Mouse (Mus musculus) CH12.LX (cell line): ENCODE data around the gene Khdc1a. TPM values are rescaled to one million over a fixed set of nuclear protein-coding genes. Genes with fewer than 3 reads are reported as not detected.
"Not testable (repeated sequence)": the region's sequence is repeated elsewhere in the genome, so short reads cannot be mapped to it uniquely, and the experiment has no call there.

Experiments used
- DNase-seq: peaks from one replicate; pipeline ENCODE4 v3.0.0-alpha.2; 2013; ENCODE audit errors: extremely low read depth
- H3K27ac ChIP-seq: 2 replicates; pipeline ENCODE4 v1.5.1; 2012; ENCODE audit warnings: low read depth, mild to moderate bottlenecking, control low read depth, moderate library complexity; ENCODE audit not compliant: insufficient read depth
- H3K27me3 ChIP-seq: replicated peaks from 2 replicates; pipeline ENCODE3; 2012; ENCODE audit warnings: inconsistent platforms
- H3K36me3 ChIP-seq, 2 experiments: replicated peaks in 1 of 2; 2 replicates each; pipeline versions ENCODE3 to v1.6.1; 2012; ENCODE audit warnings: inconsistent platforms in 1 of 2, low read length in 1 of 2, mild to moderate bottlenecking in 1 of 2, mixed read lengths in 1 of 2, moderate library complexity in 1 of 2; ENCODE audit not compliant: control insufficient read depth in 1 of 2, insufficient read depth in 1 of 2
- H3K4me1 ChIP-seq, 2 experiments: 2 replicates each; pipeline ENCODE4 v1.6.1; 2012; ENCODE audit warnings: inconsistent platforms in 1 of 2, moderate library complexity in 1 of 2; ENCODE audit not compliant: insufficient read depth in 2 of 2, control insufficient read depth in 1 of 2
- H3K4me2 ChIP-seq: 2 replicates; pipeline ENCODE4 v1.6.1; 2012; ENCODE audit warnings: low read depth, mild to moderate bottlenecking, control low read depth; ENCODE audit not compliant: poor library complexity, insufficient read depth, severe bottlenecking
- H3K4me3 ChIP-seq, 3 experiments: fragments of 150-350 bp in 1 of 3; sonication (generic) in 1 of 3; replicated peaks in 1 of 3; 2 replicates each; pipeline versions ENCODE3 to v1.5.1; 2011 to 2012; ENCODE audit warnings: low read depth in 2 of 3, low read length in 2 of 3, mild to moderate bottlenecking in 2 of 3, moderate library complexity in 2 of 3, control low read depth in 1 of 3, improper control_type of control experiment in 1 of 3, inconsistent platforms in 1 of 3, mixed read lengths in 1 of 3; ENCODE audit not compliant: poor library complexity in 1 of 3
- H3K79me2 ChIP-seq: replicated peaks from 2 replicates; pipeline ENCODE4 v1.6.1; 2012; ENCODE audit warnings: mild to moderate bottlenecking, moderate library complexity; ENCODE audit not compliant: control insufficient read depth, poor library complexity, insufficient read depth, severe bottlenecking; ENCODE audit errors: extremely low read depth
- H3K9ac ChIP-seq: 2 replicates; pipeline ENCODE4 v1.6.1; 2012; ENCODE audit warnings: low read depth, mild to moderate bottlenecking, control low read depth, moderate library complexity; ENCODE audit not compliant: insufficient read depth
- H3K9me3 ChIP-seq: replicated peaks from 2 replicates; pipeline ENCODE3; 2012; ENCODE audit warnings: low read length, inconsistent platforms, mixed read lengths
- BHLHE40 ChIP-seq: IDR thresholded peaks from 2 replicates; pipeline ENCODE4 v1.6.1; 2011; ENCODE audit warnings: mild to moderate bottlenecking, low read depth, low read length, improper control_type of control experiment
- CHD1 ChIP-seq: IDR thresholded peaks from 2 replicates; pipeline ENCODE4 v1.6.1; 2012; ENCODE audit warnings: low read depth, low read length, improper control_type of control experiment, inconsistent platforms
- CHD2 ChIP-seq: IDR thresholded peaks from 2 replicates; pipeline ENCODE4 v1.6.1; 2011; ENCODE audit warnings: low read length, improper control_type of control experiment
- E2F4 ChIP-seq: IDR thresholded peaks from 2 replicates; pipeline ENCODE4 v1.6.1; 2011; ENCODE audit warnings: low read depth, low read length, improper control_type of control experiment; ENCODE audit not compliant: insufficient replicate concordance
- ELF1 ChIP-seq: IDR thresholded peaks from 2 replicates; pipeline ENCODE4 v1.6.1; 2014; ENCODE audit warnings: low read depth, mild to moderate bottlenecking, inconsistent platforms, low read length, improper control_type of control experiment
- EP300 ChIP-seq: IDR thresholded peaks from 2 replicates; pipeline ENCODE4 v1.6.1; 2011; ENCODE audit warnings: low read length, improper control_type of control experiment
- ETS1 ChIP-seq: conservative IDR thresholded peaks from 2 replicates; pipeline ENCODE4 v1.6.1; 2012; ENCODE audit warnings: low read depth, mild to moderate bottlenecking, inconsistent platforms, low read length, improper control_type of control experiment, moderate library complexity
- HCFC1 ChIP-seq: IDR thresholded peaks from 2 replicates; pipeline ENCODE4 v1.6.1; 2012; ENCODE audit warnings: low read depth, mild to moderate bottlenecking, inconsistent platforms, low read length, improper control_type of control experiment
- IRF4 ChIP-seq: IDR thresholded peaks from 2 replicates; pipeline ENCODE4 v1.6.1; 2014; ENCODE audit warnings: low read depth, mild to moderate bottlenecking, inconsistent platforms, low read length, improper control_type of control experiment
- JUND ChIP-seq: conservative IDR thresholded peaks from 2 replicates; pipeline ENCODE4 v1.6.1; 2011; ENCODE audit warnings: low read depth, low read length, improper control_type of control experiment
- MAFK ChIP-seq: IDR thresholded peaks from 2 replicates; pipeline ENCODE4 v1.6.1; 2011; ENCODE audit warnings: low read length, improper control_type of control experiment; ENCODE audit not compliant: insufficient replicate concordance
- MAX ChIP-seq: IDR thresholded peaks from 2 replicates; pipeline ENCODE4 v1.6.1; 2011; ENCODE audit warnings: low read length, improper control_type of control experiment
- MAZ ChIP-seq: IDR thresholded peaks from 2 replicates; pipeline ENCODE4 v1.6.1; 2012; ENCODE audit warnings: low read depth, mild to moderate bottlenecking, inconsistent platforms, low read length, improper control_type of control experiment, moderate library complexity
- MXI1 ChIP-seq: IDR thresholded peaks from 2 replicates; pipeline ENCODE4 v1.6.1; 2011; ENCODE audit warnings: mild to moderate bottlenecking, low read depth, low read length, improper control_type of control experiment
- NELFE ChIP-seq: IDR thresholded peaks from 2 replicates; pipeline ENCODE4 v1.6.1; 2011; ENCODE audit warnings: low read depth, low read length, improper control_type of control experiment
- POLR2A ChIP-seq: IDR thresholded peaks from 2 replicates; pipeline ENCODE4 v1.6.1; 2011; ENCODE audit warnings: low read depth, mild to moderate bottlenecking, improper control_type of control experiment, low read length
- POLR2AphosphoS2 ChIP-seq: IDR thresholded peaks from 2 replicates; pipeline ENCODE4 v1.6.1; 2011; ENCODE audit warnings: low read depth, low read length, improper control_type of control experiment
- RCOR1 ChIP-seq: conservative IDR thresholded peaks from 2 replicates; pipeline ENCODE4 v1.6.1; 2012; ENCODE audit warnings: low read depth, mild to moderate bottlenecking, inconsistent platforms, low read length, improper control_type of control experiment
- SMC3 ChIP-seq: IDR thresholded peaks from 2 replicates; pipeline ENCODE4 v1.6.1; 2011; ENCODE audit warnings: low read depth, low read length, improper control_type of control experiment
- TBP ChIP-seq: conservative IDR thresholded peaks from 2 replicates; pipeline ENCODE4 v1.6.1; 2011; ENCODE audit warnings: low read depth, low read length, improper control_type of control experiment
- TCF12 ChIP-seq: IDR thresholded peaks from 2 replicates; pipeline ENCODE4 v1.6.1; 2014; ENCODE audit warnings: low read depth, mild to moderate bottlenecking, inconsistent platforms, low read length, improper control_type of control experiment
- USF2 ChIP-seq: conservative IDR thresholded peaks from 2 replicates; pipeline ENCODE4 v1.6.1; 2011; ENCODE audit warnings: low read depth, low read length, improper control_type of control experiment
- ZKSCAN1 ChIP-seq: IDR thresholded peaks from 2 replicates; pipeline ENCODE4 v1.6.1; 2012; ENCODE audit warnings: low read depth, inconsistent platforms, low read length, improper control_type of control experiment, borderline replicate concordance
- dilution Hi-C: fragments of 300-500 bp; cut with MboI; formaldehyde crosslinking; loops from 2 replicates; pipeline ENCODE4 v1.14.3; 2020; ENCODE audit warnings: low sequenced_read_pairs; ENCODE audit not compliant: extremely low pct_unique_long_range_greater_than_20kb, extremely low pct_ligation_motif_present
- in situ Hi-C: fragments of 300-500 bp; cut with MboI; formaldehyde crosslinking; loops from 3 replicates; pipeline ENCODE4 v1.14.3; 2019; ENCODE audit warnings: low sequenced_read_pairs, low pct_ligation_motif_present, low pct_unique_long_range_greater_than_20kb, mixed read lengths
- polyA plus RNA-seq: library from polyadenylated mRNA; unstranded; fragments of >175 nt; gene quantifications from 2 replicates; pipeline ENCODE4 v1.2.1, GENCODE M21; 2012; ENCODE audit warnings: low read depth; ENCODE audit not compliant: insufficient read length
- total RNA-seq, 2 experiments: library from RNA; depleted of rRNA; stranded (reverse); fragments of 300-350 nt in 1 of 2; fragments of >200 nt in 1 of 2; gene quantifications; 2 replicates each; pipeline ENCODE4 v1.2.3; 2012 to 2014

Khdc1a gene
- total and polyA plus RNA-seq, 3 experiments: not detected

DNA sequence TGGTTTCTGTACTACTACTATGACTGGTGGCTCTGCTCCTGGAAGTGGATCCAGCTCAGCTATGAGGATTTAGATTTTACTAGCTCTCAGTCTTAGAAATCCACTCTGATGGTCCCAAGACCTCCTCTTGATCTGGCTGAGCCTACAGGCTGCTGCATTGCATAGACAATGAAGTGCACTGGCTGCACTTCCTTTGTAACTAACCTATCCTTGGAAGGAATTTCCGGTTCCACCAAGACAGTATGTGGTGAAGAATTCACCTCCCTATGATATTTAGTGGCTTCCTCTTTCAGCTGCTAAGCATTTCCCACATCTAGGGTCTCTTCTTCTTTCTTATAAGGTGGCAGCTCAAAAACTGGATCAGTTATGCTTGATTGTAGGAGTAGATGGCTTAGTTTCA, 24.8 kb upstream of the Khdc1a start:
- Histone ChIP-seq H3K36me3 (no peaks in the 10 kb centered on the region), H3K27ac (no peak overlapping the region)
- DNase-seq: no peak
- dilution Hi-C loops: no loop called here
- TF ChIP-seq CHD1 (no peak), SMC3 (no peak), POLR2A (no peak), NELFE (no peak), E2F4 (no peak), MXI1 (no peak), MAFK (no peak), MAZ (no peak), BHLHE40 (no peak), CHD2 (no peak), RCOR1 (no peak), ELF1 (no peak), MAX (no peak), USF2 (no peak), IRF4 (no peak), EP300 (no peak), JUND (no peak), POLR2AphosphoS2 (no peak), ZKSCAN1 (no peak)
- TF ChIP-seq, all 38 proteins: peak for 0
- H3K4me3 ChIP-seq: no peak overlapping the region
- no peak overlapping the region for H3K9ac ChIP-seq
- in situ Hi-C loops: no loop called here
- peaks cover 4% of the 10 kb centered on the region for H3K9me3 ChIP-seq
- H3K4me1 ChIP-seq: peaks cover 0 to 7% of the 10 kb centered on the region in 2 experiments; a peak in 2 of 4 replicates
- H3K4me2 ChIP-seq: no peak overlapping the region
- H3K27me3 ChIP-seq: no peaks in the 10 kb centered on the region
- no peaks in the 10 kb centered on the region for H3K79me2 ChIP-seq

DNA sequence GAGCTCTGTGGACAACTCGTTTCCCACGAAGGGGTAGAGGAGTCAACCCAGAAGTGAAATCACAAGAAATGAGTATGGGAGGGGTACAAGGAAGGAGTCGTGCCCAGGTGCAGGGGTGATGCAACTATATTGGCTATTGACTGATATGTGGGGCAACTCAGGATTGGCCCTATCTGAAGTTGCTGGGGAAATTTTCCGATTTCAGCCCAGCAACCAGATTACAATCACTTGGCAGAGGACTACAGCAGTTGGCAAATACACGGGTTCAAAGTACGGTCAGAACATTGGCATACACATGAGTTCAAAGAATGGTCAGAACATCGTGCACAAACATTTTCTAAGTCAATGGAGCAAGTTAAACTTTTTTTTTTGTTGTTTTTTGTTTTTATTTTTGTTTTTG, 22.7 kb upstream of the Khdc1a start:
- in situ Hi-C loops: no loop called here
- peaks cover 0 to 7% of the 10 kb centered on the region in 2 experiments; a peak in 2 of 4 replicates for H3K4me1 ChIP-seq
- TF ChIP-seq ETS1 (no peak), ZKSCAN1 (no peak), TBP (no peak), JUND (no peak), MXI1 (no peak), E2F4 (no peak), BHLHE40 (no peak), MAFK (no peak), TCF12 (no peak), HCFC1 (no peak), POLR2A (no peak), ELF1 (no peak)
- TF ChIP-seq, all 38 proteins: peak for 0
- H3K4me2 ChIP-seq: no peak overlapping the region
- dilution Hi-C loops: no loop called here
- no peaks in the 10 kb centered on the region for H3K79me2 ChIP-seq
- H3K4me3 ChIP-seq: no peak overlapping the region
- H3K27ac ChIP-seq: no peak overlapping the region
- no peak overlapping the region for H3K9ac ChIP-seq
- no peaks in the 10 kb centered on the region for H3K27me3 ChIP-seq
- peaks cover 4% of the 10 kb centered on the region for H3K9me3 ChIP-seq
- no peaks in the 10 kb centered on the region for H3K36me3 ChIP-seq
- DNase-seq: peak; percentile 28

DNA sequence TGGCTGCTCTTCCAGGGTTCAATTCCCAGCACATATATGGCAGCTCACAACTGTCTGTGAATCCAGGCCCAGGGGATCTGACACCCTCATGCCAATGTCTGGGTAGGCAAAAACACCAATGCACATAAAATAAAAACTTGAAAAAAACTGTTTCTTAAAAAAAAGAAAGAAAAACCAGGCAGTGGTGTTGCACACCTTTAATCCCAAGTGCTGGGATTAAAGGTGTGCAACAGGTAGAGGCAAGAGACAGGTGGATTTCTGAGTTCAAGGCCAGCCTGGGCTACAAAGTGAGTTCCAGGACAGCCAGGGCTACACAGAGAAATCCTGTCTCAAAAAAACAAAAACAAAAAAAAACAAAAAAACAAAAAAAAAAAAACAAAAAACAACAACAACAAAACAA, 18.3 kb upstream of the Khdc1a start:
- dilution Hi-C loops, H3K36me3 ChIP-seq, H3K4me3 ChIP-seq, H3K27me3 ChIP-seq, H3K4me2 ChIP-seq, in situ Hi-C loops, H3K79me2 ChIP-seq, H3K9ac ChIP-seq, DNase-seq, H3K9me3 ChIP-seq, H3K27ac ChIP-seq: not testable (repeated sequence)
- H3K4me1 ChIP-seq: peaks cover 0 to 17% of the 10 kb centered on the region in 2 experiments; a peak in 2 of 4 replicates
